ENCODE assay signal across 8 mouse cellular contexts in the genomic region with DNA sequence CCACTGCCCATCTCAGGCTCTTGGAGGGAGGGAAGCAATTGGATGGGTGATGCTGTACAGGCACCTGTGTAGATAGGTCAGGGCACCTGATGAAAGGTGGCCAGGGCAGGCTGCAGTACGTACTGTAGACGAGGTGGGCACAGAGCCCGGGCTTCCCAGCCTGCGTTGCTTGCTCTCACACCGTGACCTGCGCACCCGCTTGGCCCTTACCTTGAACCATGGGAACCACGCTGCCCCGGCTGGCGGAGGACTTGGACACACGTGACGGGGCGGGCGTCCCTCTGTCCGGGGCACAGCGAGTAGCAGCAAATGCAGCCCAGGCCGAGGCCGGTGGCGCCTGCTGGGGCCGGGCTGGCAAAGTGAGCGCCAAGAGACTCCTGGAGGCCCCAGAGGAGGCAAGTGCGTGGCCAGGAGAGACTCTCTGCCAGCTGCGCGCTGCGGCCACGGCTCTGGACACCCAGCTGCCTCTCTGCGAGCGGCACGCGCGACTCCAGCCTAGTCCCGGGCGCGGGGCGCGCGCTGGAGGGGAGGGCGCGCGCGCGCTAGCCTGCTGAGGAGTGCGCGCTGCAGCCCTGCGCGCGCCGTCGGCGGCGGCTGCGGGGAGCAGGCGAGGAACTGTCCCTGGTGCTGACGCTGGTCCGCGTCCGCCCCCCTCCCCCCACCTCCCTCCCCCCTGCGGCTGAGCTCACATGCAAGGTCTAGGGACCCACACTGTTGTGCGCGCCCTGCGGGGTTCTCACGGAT. TPM values are rescaled to one million over a fixed set of nuclear protein-coding genes. Genes with fewer than 3 reads are reported as not detected.
DNase-seq lines count a peak whose midpoint lies in the region; ATAC-seq lines count a peak whose summit lies in the region.

Gene Fam163b, minus strand, starts transcription at position 542 of the 744 bp plus-strand sequence.

- peaks cover 17% of the 10 kb centered on the region for H3K27me3 ChIP-seq in embryonic facial prominence, embryonic 11.5 days (ENCODE audit: control insufficient read depth, insufficient read depth, low read length)
- peaks cover 14% of the 10 kb centered on the region for H3K27me3 ChIP-seq in hindbrain, embryonic 11.5 days (ENCODE audit: control insufficient read depth, insufficient read depth, low read length)
- H3K27me3 ChIP-seq in stomach, embryonic 14.5 days (ENCODE audit: control insufficient read depth, insufficient read depth, low read length): peaks cover 12% of the 10 kb centered on the region; the same call in 1 of the 2 replicates

- 0 out of 2 replicates have a peak, but pooled peaks have one; percentile 56 for ATAC-seq in embryonic facial prominence, embryonic 11.5 days (replicated peaks; ENCODE audit: insufficient number of reproducible peaks, low FRiP score, low TSS enrichment, low read depth)
- ATAC-seq in hindbrain, embryonic 11.5 days (ENCODE audit: low FRiP score): peak; percentile 22; the same call in 1 of the 2 replicates
- no peak for ATAC-seq in stomach, embryonic 14.5 days (ENCODE audit: insufficient number of reproducible peaks, insufficient read depth, low FRiP score, low read depth)
- ATAC-seq in erythroid progenitor cell, adult 5-6 weeks (replicated peaks; ENCODE audit: low FRiP score, poor library complexity, severe bottlenecking): no peak

- no peaks in the 10 kb centered on the region for H3K4me1 ChIP-seq in embryonic facial prominence, embryonic 11.5 days (ENCODE audit: control insufficient read depth, insufficient read depth, low read length)
- no peaks in the 10 kb centered on the region; the same call in 1 of the 2 replicates for H3K4me1 ChIP-seq in hindbrain, embryonic 11.5 days (replicated peaks; ENCODE audit: control insufficient read depth, insufficient read depth, low read length)
- H3K4me1 ChIP-seq in stomach, embryonic 14.5 days (ENCODE audit: control insufficient read depth, insufficient read depth, low read length): 0 out of 2 replicates have a peak, but pooled peaks cover 3% of the 10 kb centered on the region

- peak; percentile 64 for DNase-seq in ES-CJ7 (ENCODE audit: low read depth, low spot score)
- DNase-seq in adrenal gland, adult 8-10 months: peak; percentile 13
- DNase-seq in embryonic facial prominence, embryonic 11.5 days (ENCODE audit: low spot score): peak; percentile 87
- DNase-seq in hindbrain, embryonic 11.5 days (ENCODE audit: low spot score): peak; percentile 76
- peak in 1 of 2 experiments; percentile 50 for DNase-seq in layer of hippocampus, postnatal 14 days (ENCODE audit: low spot score in 2 of 2)
- DNase-seq in mesoderm, embryonic 11.5 days (ENCODE audit: low read depth, low spot score): peak; percentile 86

- WGBS in embryonic facial prominence, embryonic 11.5 days: 1% methylated on average over 31 of the region's 62 CpGs
- 2% methylated on average over 61 of the region's 62 CpGs for WGBS in hindbrain, embryonic 11.5 days
- 1% methylated on average over 61 of the region's 62 CpGs for WGBS in stomach, embryonic 14.5 days

- H3K27ac ChIP-seq in embryonic facial prominence, embryonic 11.5 days (replicated peaks; ENCODE audit: low read depth, low read length): no peak within 1 kb of the TSS
- no peak within 1 kb of the TSS for H3K27ac ChIP-seq in hindbrain, embryonic 11.5 days (ENCODE audit: low read depth, low read length)
- no peak within 1 kb of the TSS for H3K27ac ChIP-seq in stomach, embryonic 14.5 days (ENCODE audit: low read length)

- H3K36me3 ChIP-seq in embryonic facial prominence, embryonic 11.5 days (replicated peaks; ENCODE audit: control insufficient read depth, insufficient read depth, low read depth, low read length): no peaks in the 10 kb centered on the region
- no peaks in the 10 kb centered on the region for H3K36me3 ChIP-seq in hindbrain, embryonic 11.5 days (ENCODE audit: control insufficient read depth, insufficient read depth, low read length)
- no peaks in the 10 kb centered on the region for H3K36me3 ChIP-seq in stomach, embryonic 14.5 days (ENCODE audit: control insufficient read depth, insufficient read depth, low read length)

- H3K4me3 ChIP-seq in embryonic facial prominence, embryonic 11.5 days (ENCODE audit: low read depth, low read length): peak within 1 kb of the TSS; percentile 34
- peak within 1 kb of the TSS; percentile 35 for H3K4me3 ChIP-seq in hindbrain, embryonic 11.5 days (ENCODE audit: low read depth, low read length)
- H3K4me3 ChIP-seq in stomach, embryonic 14.5 days (ENCODE audit: low read depth, low read length): peak within 1 kb of the TSS; percentile 31

- H3K4me2 ChIP-seq in embryonic facial prominence, embryonic 11.5 days (ENCODE audit: low read depth, low read length): peak within 1 kb of the TSS; percentile 86
- peak within 1 kb of the TSS; percentile 71 for H3K4me2 ChIP-seq in hindbrain, embryonic 11.5 days (replicated peaks; ENCODE audit: low read depth, low read length)
- peak within 1 kb of the TSS; percentile 68 for H3K4me2 ChIP-seq in stomach, embryonic 14.5 days (replicated peaks; ENCODE audit: low read depth, low read length)

- H3K9ac ChIP-seq in embryonic facial prominence, embryonic 11.5 days (replicated peaks; ENCODE audit: low read length): peak within 1 kb of the TSS; percentile 32; the same call in 1 of the 2 replicates
- H3K9ac ChIP-seq in hindbrain, embryonic 11.5 days (ENCODE audit: low read depth, low read length): 0 out of 2 replicates have a peak within 1 kb of the TSS, but pooled peaks have one; percentile 7
- no peak within 1 kb of the TSS for H3K9ac ChIP-seq in stomach, embryonic 14.5 days (replicated peaks; ENCODE audit: low read depth, low read length)

- H3K9me3 ChIP-seq in embryonic facial prominence, embryonic 11.5 days (replicated peaks; ENCODE audit: control insufficient read depth, low read length): no peaks in the 10 kb centered on the region
- no peaks in the 10 kb centered on the region for H3K9me3 ChIP-seq in hindbrain, embryonic 11.5 days (ENCODE audit: control insufficient read depth, low read length)
- H3K9me3 ChIP-seq in stomach, embryonic 14.5 days (ENCODE audit: control insufficient read depth, low read depth, low read length): no peaks in the 10 kb centered on the region

RNA-seq across cellular contexts. Expression of gene Fam163b, which starts in this region (rescaled TPM):
- 1 to 10 TPM; 2.5 to 4.4 (median 3.5) TPM for total RNA-seq in adrenal gland, adult 8-10 months (2022)
- polyA plus RNA-seq in embryonic facial prominence, embryonic 11.5 days (2014; fragmentation: Nextera tagmentation; extraction: Ambion mirVana): 0.11 TPM in 1 of 2 replicates, not detected in the other
- polyA plus RNA-seq in hindbrain, embryonic 11.5 days (2014; fragmentation: Nextera tagmentation; extraction: Ambion mirVana): 0.23 and 0.43 TPM in 2 replicates
- total RNA-seq in layer of hippocampus, postnatal 14 days (2021): 100 to 1,000 TPM; 110 to 119 TPM
- not detected in 2 replicates for polyA plus RNA-seq in stomach, embryonic 14.5 days (2014; fragmentation: Nextera tagmentation; extraction: Ambion mirVana)
- total RNA-seq in erythroid progenitor cell, adult 5-6 weeks (2015; ENCODE audit: low replicate concordance): not detected in 2 replicates
- total RNA-seq in erythroid progenitor cell, adult 5-6 weeks (2017; ENCODE audit: low replicate concordance): not detected in 2 replicates

Comparison
In these comparisons a context has a peak if more than half of its experiments do, and no peak if none do; other contexts are left out.
1. RNA of gene Fam163b (total RNA-seq): 110 to 119 TPM in layer of hippocampus, postnatal 14 days; 2.5 to 4.4 TPM in adrenal gland, adult 8-10 months and not detected in erythroid progenitor cell, adult 5-6 weeks; every median in the first group is over 10 times any median in the second.
2. Peak in DNase-seq, ATAC-seq, H3K4me3 ChIP-seq, H3K9ac ChIP-seq and H3K4me2 ChIP-seq in embryonic facial prominence, embryonic 11.5 days; RNA of the gene not detected or under 1 TPM.
3. Peak in DNase-seq, ATAC-seq, H3K4me3 ChIP-seq, H3K9ac ChIP-seq and H3K4me2 ChIP-seq in hindbrain, embryonic 11.5 days; RNA of the gene not detected or under 1 TPM.
4. Peak in every context shown above with its lines, with median percentiles within 50 percentile points of each other: H3K4me2 ChIP-seq and H3K4me3 ChIP-seq.